ENCODE assay signal across 27 mouse cellular contexts in the genomic region with DNA sequence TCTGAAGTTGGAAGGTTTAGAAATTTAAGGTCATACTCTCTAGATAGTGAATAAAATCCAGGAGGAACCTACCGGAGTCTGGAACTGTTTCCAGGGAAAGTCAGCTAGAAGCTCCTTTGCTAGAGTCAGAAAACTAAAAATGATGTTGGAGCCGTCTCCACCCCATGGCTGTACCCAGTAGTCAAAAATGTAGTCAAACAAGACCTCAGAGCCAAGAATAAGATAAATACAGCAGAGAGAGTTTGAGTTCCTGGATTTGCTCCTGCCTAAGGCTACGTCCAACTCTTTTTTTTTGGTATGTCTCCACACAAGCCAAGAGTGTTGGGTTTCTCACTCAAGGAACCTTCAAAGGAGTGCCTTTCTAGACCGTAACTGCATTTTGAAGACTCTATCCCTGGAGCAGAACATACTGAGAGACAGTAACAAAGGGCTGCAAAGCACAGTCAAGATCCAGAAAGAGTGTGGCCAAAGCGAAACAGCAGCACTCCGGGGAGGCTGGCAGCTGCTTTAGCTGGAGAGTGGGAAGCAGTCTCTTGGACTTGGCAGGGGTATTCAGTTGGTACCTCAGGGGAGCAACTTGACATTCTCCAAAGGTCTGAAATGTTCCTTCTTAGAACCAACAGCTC. TPM values are rescaled to one million over a fixed set of nuclear protein-coding genes. Genes with fewer than 3 reads are reported as not detected.
DNase-seq lines count a peak whose midpoint lies in the region; TF ChIP-seq lines count a peak whose summit lies in the region.
"Had no signal": no experiment of that assay in that cellular context is flagged by ENCODE, and none has a peak within 500 bp of the region (broad histone marks: within the 10 kb centered on the region; RNA-seq: fewer than 3 reads in every experiment).

No protein-coding gene starts in this region.

- no peak overlapping the region for H3K27ac ChIP-seq in heart, embryonic 10.5 days
- H3K27ac ChIP-seq in layer of hippocampus, adult 2 months: peak overlapping the region; percentile 19; the same call in 1 of the 2 replicates
- H3K27ac ChIP-seq: hindbrain, embryonic 12.5 days; hindbrain, postnatal 0 days; intestine, embryonic 15.5 days; liver, embryonic 12.5 days; midbrain, embryonic 10.5 days; stomach, postnatal 0 days had no signal

- WGBS in heart, embryonic 10.5 days: 85% methylated on average over 6 of the region's 6 CpGs

- peaks cover 13% of the 10 kb centered on the region for H3K36me3 ChIP-seq in heart, embryonic 10.5 days
- H3K36me3 ChIP-seq: hindbrain, embryonic 12.5 days; intestine, embryonic 15.5 days; liver, embryonic 12.5 days had no signal

- TF ChIP-seq CTCF in layer of hippocampus, adult 2 months (conservative IDR thresholded peaks at IDR 0.05): no peak

- H3K4me3 ChIP-seq in heart, embryonic 10.5 days: no peak overlapping the region
- no peak overlapping the region for H3K4me3 ChIP-seq in layer of hippocampus, adult 2 months
- H3K4me3 ChIP-seq: hindbrain, embryonic 12.5 days; intestine, embryonic 15.5 days; liver, embryonic 12.5 days; midbrain, embryonic 10.5 days had no signal

- H3K4me1 ChIP-seq in heart, embryonic 10.5 days: peaks cover 22% of the 10 kb centered on the region
- H3K4me1 ChIP-seq: hindbrain, embryonic 12.5 days; intestine, embryonic 15.5 days had no signal

- H3K9me3 ChIP-seq in heart, embryonic 10.5 days: no peaks in the 10 kb centered on the region
- H3K9me3 ChIP-seq: hindbrain, embryonic 12.5 days; intestine, embryonic 15.5 days; liver, embryonic 12.5 days; midbrain, embryonic 10.5 days had no signal

- peak; percentile 39 to 54 for DNase-seq in cerebellum, postnatal 10 days
- DNase-seq in cerebellum, postnatal 36 days: no peak
- DNase-seq in heart, adult 11 months: peak; percentile 93
- DNase-seq in heart, embryonic 10.5 days (ENCODE audit: low spot score): no peak
- no peak for DNase-seq in layer of hippocampus, adult 2 months (ENCODE audit: low spot score in 2 of 2)
- no peak for DNase-seq in layer of hippocampus, postnatal 14 days (ENCODE audit: low spot score in 2 of 2)
- DNase-seq in right cerebral cortex, postnatal 10 days (ENCODE audit: low spot score in 2 of 2): peak; percentile 60 to 71
- DNase-seq in right cerebral cortex, postnatal 4 days: no peak
- DNase-seq: adrenal gland, adult 8-10 months; cerebellum, adult 11 months; cerebellum, adult 9-10 months; gastrocnemius, postnatal 36 days; heart, postnatal 36 days; kidney, adult 2 months; kidney, postnatal 36 days; layer of hippocampus, postnatal 36 days; liver, postnatal 0 days; lung, postnatal 10 days; thymus, adult 18-20 months; thymus, postnatal 25 days had no signal

- no peaks in the 10 kb centered on the region for H3K27me3 ChIP-seq in heart, embryonic 10.5 days (ENCODE audit: insufficient read depth, poor library complexity, severe bottlenecking)
- H3K27me3 ChIP-seq: CH12.LX; hindbrain, embryonic 12.5 days; intestine, embryonic 15.5 days; liver, embryonic 12.5 days had no signal

RNA-seq across cellular contexts. Expression of gene Pdlim1, which starts 18.6 kb away (rescaled TPM):
- 262 and 337 TPM in 2 replicates for polyA plus RNA-seq in heart, embryonic 10.5 days (2016; fragmentation: Nextera tagmentation; extraction: Ambion mirVana)
- total RNA-seq in layer of hippocampus, adult 2 months (2021): 10 to 100 TPM; 10.9 to 13.2 TPM
- total RNA-seq in layer of hippocampus, postnatal 14 days (2021): 10 to 100 TPM in 1 of 2 experiments, 1 to 10 TPM in 1; 9.0 to 17.2 TPM

Comparison
In these comparisons a context has a peak if more than half of its experiments do, and no peak if none do; other contexts are left out.
1. DNase-seq: peak in cerebellum, postnatal 10 days (2 of 2), heart, adult 11 months (single experiment) and right cerebral cortex, postnatal 10 days (2 of 2); none in cerebellum, postnatal 36 days (0 of 2), heart, embryonic 10.5 days (single experiment), layer of hippocampus, adult 2 months (0 of 2), layer of hippocampus, postnatal 14 days (0 of 2) and right cerebral cortex, postnatal 4 days (single experiment).